Mouse (Mus musculus) left cerebral cortex, adult 18-20 months (tissue): ENCODE results near the gene Snx10. TPM values are rescaled to one million over a fixed set of nuclear protein-coding genes. Genes with fewer than 3 reads are reported as not detected.
"Not testable (repeated sequence)": the region's sequence is repeated elsewhere in the genome, so short reads cannot be mapped to it uniquely, and the experiment has no call there.

ENCODE experiments used
- DNase-seq, 2 experiments: peaks; one replicate each; pipeline ENCODE4 v3.0.0; 2021 to 2022; ENCODE audit warnings: low spot score in 2 of 2, mixed read lengths in 1 of 2
- long read RNA-seq, 2 experiments: library from polyadenylated mRNA; stranded (forward); transcript quantifications; one replicate each; pipeline ENCODE4 v2.0.0; 2021
- total RNA-seq, 2 experiments: library from RNA; stranded (reverse); gene quantifications; 2 replicates each; pipeline ENCODE4 v1.2.3; 2021

Gene Snx10
- total RNA-seq: 100 to 1,000 TPM; 104 to 111 TPM
- long read RNA-seq, experiment 1, transcript Snx10-201 (7 exons, 2,480 nt): major isoform, 203 of 247 reads
- long read RNA-seq, experiment 1, partial matches to known transcripts: 13 of 247 reads
- long read RNA-seq, experiment 1, other reads (novel, unspliced or antisense): 27 of 247 reads
- long read RNA-seq, experiment 2, transcript Snx10-201 (7 exons, 2,480 nt): major isoform, 158 of 193 reads
- long read RNA-seq, experiment 2, partial matches to known transcripts: 10 of 193 reads
- long read RNA-seq, experiment 2, other reads (novel, unspliced or antisense): 25 of 193 reads

DNA sequence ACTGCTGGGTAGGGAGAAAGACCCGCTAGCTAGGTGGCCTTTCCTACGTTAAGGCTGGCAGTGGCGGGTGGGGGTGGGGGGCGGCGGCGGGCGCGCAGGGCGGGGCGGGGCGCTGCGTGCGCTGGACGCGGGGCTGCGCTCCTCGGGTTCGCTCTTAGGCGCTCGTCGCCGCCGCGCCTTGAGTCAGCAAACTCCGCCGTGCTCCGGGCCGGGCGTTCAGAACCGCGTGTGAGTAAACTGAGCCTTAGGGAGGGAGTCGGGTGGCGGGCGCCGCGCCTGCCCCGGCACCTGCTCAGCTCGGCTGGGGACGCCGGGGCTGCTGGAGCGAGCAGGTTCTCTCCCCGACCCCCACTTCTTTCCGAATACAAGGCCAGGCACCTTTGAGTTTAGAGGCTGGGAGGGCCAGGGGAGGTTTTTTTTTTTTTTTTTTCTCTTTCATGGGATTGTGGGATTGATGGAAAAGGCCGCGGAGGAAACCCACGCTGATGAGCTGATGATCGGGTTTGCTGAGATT lies at the start of gene Snx10:
TSS of gene Snx10 (plus strand) at position 95 of the 514 bp plus-strand sequence.
- peak; percentile 64 to 72 for DNase-seq

DNA sequence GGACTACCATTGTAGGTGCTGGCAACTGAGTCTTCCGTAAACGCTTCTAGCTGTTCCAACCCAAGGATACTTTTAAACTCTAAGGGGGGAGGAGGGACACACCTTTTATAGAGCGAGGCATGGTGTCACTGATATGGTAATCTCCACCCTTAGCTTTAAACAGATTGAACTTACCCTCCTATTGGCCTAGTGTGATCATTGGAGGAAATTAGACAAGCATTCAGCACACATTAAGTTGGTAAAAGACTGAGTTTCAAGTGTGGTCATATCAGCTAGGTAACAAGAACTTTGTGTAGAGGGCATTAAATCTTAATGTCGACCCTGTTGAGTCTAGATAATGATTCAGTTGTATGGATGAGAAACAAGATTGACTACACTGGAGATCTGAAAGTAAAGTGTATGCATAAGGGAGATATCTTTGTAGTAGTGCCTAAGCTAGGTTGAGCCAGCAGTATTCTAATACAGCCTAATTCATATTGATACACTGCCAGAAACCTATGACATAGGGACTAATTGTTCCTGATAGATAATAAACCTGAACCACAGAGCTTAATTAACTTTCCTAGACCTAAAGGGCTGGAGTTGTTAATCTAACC lies 44.5 kb upstream of the Snx10 start:
- DNase-seq: no peak

DNA sequence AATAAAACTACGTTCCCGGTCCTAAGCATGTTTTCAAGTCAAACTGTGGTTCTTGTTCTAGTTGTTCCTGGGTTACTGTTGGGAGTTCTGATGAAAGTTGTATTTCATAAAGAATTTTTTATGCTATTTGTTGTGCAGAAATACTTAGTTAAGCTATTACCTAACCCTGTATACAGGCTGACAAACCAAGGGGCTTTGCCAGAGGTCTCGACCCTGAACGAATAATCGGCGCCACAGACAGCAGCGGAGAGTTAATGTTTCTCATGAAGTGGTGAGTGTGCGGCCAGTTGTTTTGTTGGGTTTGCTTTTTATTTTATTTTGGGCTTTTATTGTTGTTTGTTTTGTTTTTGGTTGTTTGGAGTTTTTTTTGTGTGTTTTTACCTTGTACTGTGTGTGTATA lies 42.2 kb upstream of the Snx10 start:
- no peak for DNase-seq

DNA sequence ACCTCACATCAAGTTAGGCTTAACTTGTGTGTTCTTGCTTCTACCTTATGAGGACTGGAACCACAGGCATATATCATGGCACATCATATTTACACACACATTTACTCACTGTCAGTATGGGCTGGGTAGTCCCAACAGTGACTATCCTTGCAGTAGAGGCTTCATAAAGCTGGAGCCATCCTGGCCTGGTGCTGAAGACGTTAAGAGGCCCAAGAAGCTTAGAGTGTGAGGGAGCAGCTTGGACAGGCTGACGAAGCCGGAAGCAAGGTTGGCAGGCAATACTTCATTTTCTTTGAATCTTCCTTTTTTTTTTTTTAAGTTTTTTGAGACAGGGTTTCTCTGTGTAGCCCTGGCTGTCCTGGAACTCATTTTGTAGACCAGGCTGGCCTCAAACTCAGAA lies 39.8 kb upstream of the Snx10 start:
- DNase-seq: no peak

DNA sequence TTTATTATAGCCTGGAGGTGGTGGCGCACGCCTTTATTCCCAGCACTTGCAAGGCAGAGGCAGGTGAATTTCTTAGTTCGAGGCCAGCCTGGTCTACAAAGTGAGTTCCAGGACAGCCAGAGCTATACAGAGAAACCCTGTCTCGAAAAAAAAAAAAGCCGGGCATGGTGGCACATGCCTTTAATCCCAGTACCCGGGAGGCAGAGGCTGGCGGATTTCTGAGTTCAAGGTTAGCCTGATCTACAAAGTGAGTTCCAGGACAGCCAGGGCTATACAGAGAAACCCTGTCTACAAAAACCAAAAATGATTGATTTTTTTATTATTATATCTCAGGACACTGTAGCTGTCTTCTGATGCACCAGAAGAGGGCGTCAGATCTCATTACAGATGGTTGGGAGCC lies 39.1 kb upstream of the Snx10 start:
- DNase-seq: not testable (repeated sequence)

DNA sequence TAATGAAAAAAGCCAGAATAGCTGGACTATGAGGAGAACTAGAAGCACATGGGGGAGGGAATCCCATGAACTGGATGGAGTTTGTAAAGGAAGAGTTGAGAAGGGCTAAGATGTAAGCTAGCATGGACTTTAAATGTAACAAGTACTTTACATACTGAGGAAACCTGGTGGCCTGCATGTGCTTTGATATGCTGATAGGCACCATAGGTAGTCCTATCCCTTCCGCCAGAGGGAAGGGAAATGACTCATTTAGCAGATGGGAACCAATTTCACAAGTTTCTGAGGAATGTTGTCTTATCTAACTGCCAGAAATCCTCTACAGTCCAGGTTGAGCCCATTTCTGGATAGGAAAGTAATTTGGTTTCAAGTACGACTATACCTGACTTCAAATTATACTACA lies 38.1 kb upstream of the Snx10 start:
- DNase-seq: no peak

DNA sequence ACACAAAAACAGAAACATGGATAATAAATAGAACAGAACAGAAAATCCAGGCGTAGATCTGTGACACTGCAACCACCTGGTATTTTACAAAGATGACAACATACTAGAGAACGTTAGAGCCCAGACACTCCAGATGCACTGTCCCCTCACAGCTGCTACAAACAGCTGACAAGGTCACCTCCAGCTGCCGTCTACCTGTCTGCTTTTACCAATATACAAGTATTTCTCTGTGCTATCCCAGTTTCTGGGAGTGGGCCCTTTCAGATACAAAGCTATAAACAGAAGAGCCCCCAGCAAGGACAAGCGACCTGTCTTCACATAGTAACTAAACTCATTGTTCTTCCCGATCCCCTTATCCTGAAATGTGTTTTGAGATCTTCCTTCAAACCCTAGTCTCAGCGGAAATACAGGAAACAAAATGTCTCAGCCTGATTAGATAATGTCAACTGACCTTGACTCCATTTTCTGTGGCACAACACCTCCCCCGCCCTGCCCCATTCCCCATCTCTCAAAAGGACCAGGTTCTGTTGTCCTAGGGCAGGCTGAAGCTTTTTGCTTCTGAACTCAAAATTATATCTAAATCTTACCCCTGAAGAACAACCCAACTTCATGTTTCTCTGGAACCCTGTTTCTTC lies 37.5 kb upstream of the Snx10 start:
- no peak for DNase-seq

DNA sequence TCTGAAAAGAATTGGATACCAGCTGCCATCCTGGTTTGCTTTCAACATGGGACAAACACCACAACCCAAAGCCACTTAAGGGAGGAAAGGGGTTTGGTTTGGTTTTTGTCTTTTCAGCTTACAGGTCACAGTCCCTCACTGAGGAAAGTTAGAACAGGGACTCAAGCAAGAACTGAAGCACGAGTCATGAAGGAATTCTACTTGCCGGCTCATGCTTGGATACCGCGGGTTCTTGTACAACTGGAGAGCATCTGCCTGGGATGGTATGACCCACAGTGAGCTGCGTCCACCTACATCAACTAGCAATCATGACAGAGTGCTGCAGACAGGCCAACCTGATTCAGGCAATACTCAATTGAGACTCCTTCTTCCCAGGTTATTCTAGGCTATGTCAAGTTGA lies 37.0 kb upstream of the Snx10 start:
- DNase-seq: no peak

DNA sequence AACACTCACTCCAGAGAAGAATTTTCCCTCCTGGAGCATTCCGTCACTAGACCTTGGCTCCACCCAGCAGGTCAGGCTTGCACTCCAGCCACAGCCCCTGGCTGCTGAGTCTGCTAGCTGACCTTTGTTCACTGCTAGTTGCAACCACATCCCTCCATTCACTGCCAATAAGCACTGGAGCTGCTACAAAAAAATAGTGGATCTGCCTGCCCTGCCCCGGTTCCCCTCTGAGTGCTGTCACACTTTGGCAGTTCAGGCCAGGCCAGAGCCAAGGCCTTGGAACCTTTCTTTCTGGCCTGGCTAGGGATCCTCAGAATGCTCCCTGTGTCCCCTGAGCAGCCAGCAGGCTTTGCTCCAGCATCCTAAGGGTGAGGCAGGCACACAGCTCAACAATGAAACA lies 33.9 kb upstream of the Snx10 start:
- no peak for DNase-seq

DNA sequence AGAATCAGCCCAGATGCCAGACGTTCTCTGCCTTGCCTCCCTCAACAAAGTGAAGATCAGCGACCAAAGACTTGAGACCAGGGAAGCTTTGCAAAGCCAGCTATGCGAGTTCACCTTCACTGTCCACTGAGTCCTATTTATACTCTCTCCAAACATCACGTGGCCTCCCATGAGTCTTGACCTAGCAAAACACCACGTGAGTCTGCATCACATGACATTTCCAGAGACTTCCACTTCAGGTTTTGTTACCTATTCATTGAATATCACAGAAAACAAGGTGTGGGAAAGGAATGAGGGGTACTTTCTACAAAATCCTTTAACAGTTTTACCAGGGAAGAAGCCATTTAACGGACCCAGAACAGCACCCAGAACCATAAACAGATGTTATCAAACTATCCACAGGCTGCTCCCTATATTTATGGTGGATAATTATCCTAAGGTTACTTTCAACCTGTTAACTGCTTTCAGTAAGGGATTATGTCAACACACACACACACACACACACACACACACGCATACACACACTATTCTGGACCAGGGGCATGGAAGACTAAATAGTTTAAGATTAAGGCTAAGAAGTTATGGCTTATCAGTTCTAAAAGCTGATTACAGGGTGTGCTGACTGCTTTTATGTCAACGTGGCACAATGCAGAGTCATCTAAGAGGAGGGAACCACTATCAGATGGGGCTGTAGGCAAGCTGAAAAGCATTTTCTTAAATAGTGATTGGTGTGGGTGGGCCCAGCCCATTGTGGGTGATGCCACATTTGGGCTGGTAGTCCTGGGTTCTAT lies 26.2 kb upstream of the Snx10 start:
- no peak for DNase-seq

DNA sequence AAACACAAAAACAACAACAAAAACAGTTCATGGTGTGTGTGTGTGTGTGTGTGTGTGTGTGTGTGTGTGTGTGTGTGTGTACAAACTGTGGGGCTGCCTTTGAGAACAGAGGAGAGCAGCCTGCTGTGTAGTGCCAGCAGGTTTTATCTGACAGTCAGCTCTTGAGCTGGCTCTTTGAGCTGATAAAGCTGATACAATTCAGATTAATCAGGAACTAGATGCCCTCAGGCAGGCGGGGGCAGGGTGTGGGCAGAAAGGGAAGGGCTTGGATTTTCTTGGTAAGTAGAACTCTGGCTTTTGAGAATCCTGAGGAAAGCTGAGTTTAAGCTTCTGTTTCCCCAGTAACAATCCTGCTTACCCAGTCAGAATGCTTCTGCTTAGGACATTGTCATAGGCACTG lies 18.0 kb upstream of the Snx10 start:
- DNase-seq: no peak

DNA sequence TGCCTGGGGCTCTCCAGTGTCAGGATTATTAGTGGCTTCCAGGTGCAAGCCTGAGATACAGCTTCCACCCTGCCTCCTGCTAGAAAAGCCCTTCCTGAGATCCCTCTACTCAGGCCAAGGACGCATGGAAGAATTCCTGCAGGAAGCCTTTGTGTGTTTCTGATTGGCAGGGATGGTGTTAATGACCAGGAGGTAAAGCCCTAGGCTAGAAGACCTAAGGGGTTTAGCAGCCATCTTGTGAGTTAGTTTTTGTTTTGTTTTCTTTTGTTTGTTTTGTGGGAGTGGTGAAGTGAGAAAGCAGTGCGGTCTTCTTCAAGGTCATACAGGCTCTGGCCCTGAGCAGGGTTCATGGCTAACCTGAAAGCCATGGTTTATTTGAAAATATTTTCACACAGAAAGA lies 16.1 kb upstream of the Snx10 start:
- DNase-seq: no peak

DNA sequence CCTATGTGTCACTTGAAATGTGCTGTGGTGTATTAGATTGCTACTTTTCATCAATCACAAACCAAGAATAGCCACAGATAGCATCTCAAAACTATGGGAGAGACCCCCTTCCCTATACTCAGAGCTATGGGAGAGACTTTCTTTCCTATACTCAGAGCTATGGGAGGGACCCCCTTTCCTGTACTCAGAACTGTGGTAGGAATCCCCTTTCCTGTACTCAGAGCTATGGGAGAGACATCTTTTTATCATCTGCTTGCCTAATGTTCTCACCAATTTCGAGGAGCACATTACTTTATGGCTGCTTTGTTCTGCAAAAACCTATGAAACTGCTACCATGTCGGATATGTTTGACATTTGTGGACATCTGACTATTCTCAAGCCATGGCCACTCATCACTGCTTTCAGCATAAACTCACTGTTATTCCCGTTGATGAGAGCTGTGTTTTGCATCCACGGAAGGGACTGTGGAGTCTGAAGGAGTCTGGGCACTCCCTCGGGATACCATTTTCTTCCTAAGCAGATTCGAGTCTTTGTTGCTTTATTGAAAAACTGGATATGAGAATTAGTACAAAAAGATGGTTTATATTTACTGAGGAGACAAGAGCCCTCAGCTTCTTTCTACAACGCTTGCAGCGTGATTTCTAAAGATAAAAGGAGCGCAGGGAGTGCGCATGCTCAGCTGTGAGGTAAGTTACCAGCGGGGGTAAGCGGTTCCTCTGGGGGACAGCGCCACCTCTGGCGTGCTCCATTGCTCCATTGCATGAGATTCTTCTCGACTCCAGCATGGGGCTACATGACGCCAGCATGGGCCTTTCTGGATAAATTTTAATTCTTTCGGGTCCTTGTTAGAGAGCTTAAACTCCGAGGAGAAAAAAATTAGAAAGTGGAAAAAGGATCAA lies 14.7 kb upstream of the Snx10 start:
- peak; percentile 82 to 88 for DNase-seq

DNA sequence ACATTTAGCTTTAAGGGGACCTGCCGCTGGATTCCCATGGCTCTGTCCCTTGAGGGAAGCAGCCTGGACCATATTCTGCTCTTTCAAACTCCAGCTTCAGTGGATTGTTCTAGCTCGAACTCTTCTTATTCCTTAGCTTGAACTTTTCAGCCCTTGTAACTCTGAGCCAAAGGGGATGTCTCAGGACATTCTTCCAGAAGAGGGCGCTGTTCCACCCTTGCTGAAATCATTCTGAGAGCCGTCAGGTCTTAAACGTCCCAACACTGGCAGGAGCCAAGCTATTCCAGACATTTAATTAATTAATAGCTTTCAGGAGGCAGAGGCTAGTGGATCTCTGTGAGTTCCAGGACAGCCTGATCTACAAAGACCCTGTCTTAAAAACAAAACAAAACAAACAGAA lies 13.6 kb upstream of the Snx10 start:
- DNase-seq: peak in 1 of 2 experiments; percentile 31

DNA sequence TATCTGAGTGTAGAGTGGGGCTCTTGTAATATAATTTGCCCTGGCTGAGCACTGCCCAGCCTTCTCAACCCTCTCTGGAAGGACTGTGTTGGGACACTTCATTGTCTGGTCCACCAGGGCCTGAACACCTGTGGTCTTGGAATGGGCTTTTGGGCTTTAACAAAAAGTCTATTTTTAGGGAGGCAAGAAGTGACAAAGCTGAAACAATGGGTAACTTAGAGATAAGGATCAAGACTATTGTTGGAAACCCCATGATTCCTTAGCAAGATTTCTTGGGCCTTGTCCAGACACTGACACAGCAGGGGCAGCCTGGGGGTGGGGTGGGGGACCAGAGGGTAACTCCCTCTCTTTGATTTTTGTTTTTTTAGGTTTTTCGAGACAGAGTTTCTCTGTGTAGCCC lies 12.8 kb upstream of the Snx10 start:
- no peak for DNase-seq

DNA sequence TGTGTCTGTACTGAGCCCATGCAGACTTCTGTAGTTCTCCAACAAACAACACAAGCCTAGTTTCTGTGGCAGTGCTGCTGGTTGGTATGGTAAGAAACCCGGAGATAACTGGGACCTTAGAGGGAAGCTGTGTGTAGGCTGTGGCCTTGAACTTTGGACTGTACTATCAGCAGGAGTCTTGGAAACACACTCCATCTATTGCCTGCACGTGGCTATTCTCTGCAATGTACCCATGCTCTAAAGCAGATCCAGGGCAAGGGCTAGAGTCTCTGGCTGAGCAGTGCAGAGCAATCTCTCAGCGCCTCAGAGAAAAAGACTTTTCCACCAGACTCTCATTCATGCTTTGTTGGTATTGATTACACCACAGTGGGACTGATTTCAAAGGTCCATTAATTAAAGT lies 10.0 kb upstream of the Snx10 start:
- DNase-seq: no peak

DNA sequence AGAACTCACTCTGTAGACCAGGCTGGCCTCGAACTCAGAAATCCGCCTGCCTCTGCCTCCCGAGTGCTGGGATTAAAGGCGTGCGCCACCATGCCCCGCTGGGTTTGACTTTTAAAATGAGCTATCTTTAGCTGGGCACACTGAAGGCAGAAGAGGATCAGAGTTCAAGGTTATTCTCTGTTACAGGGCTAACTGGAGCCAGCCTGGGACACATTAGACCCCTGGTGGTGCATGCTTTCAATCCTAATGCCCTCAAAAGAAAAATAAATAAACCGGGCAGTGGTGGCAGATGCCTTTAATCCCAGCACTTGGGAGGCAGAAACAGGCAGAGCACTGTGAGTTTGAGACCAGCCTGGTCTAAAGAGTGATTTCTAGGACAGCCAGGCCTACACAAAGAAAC lies 8.8 kb upstream of the Snx10 start:
- no peak for DNase-seq

DNA sequence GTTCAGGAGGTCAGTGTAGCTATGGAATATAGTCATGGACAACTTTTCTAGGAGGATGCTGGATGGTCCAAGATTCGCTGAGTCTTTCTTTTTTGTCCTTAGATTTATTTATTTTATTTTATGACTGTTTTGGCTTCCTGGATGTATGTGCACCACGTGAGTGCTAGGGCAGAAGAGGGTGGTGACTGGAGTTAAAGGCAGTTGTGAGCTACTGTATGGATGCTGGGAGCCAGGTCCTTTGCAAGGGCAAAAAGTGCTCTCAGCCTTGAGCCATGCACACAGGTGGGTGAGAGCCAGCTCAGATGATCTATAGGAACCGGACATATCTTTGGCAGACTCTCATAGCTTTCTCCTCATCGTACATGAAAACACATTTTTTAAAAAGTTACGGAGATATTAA lies 391 bp upstream of the Snx10 start:
- no peak for DNase-seq

DNA sequence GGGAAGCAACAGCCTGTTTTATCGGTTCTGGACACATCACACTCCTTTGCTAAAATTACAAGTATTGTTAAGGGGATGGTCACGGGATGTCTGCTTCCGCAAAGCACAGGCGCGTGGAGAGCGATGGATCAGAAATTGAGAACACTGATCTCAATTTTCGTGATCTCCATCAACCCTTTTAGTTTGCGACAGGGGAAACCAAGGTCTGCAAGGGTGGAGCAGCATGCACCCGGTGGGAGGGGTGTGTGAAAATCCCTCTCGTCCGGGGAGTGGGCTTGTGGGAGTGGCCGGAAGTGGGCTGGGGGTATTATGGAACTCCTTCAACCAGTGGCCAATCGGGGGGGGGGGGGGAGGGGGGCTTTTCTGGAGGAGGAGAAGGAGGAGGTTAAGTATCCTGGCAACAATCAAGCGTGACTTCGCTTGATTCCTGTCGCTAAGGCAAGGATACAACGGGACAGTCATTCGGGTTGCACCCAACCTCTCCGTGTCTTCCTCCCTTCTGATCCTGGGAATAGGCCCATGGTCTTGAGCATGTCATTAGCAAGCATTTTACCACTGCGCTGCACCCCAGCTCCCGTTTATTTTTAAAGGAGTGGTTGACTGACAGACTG lies 725 bp downstream of the Snx10 start:
- peak; percentile 20 for DNase-seq

DNA sequence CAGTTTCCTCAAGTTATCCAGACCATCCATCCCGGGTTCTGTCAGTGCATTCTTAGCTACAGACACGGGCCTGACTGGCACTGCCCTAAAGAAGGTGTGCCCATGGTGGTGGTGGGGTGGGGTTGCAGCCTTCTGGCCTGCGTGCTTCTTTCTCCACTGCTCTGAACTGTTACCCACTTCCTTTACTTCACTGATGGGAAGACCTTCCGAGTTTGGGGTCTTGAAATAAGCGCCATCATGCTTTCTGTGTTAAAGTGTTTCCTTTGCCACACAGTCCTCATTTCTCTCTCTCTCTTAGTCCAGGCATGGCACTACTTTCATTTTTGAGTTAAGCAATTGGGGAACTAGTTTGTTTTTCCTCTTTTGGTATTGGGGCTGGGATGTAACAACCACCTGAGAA lies 1.3 kb downstream of the Snx10 start:
- DNase-seq: no peak
